Comparison of ENCODE assay signal across 11 mouse cellular contexts in genomic region chr5:21528068-21528842, GRCm38 (mm10). TPM values are rescaled to one million over a fixed set of nuclear protein-coding genes. Genes with fewer than 3 reads are reported as not detected.
A peak's percentile ranks its signal among the peaks of the same experiment; 100 is the strongest.
DNase-seq lines count a peak whose midpoint lies in the region; ATAC-seq and TF ChIP-seq lines count a peak whose summit lies in the region.
"Had no signal": no experiment of that assay in that cellular context is flagged by ENCODE, and none has a peak within 500 bp of the region (broad histone marks: within the 10 kb centered on the region; RNA-seq: fewer than 3 reads in every experiment).

No protein-coding gene starts in this region.

- no peaks in the 10 kb centered on the region for H3K79me2 ChIP-seq in myocyte (ENCODE audit: control insufficient read depth, insufficient read depth)

- no peak overlapping the region for H3K4me3 ChIP-seq in kidney, adult 2 months (ENCODE audit: insufficient read depth, low read depth, low read length)
- no peak overlapping the region for H3K4me3 ChIP-seq in bone marrow macrophage, adult 2 months (ENCODE audit: insufficient read depth, low read length)
- no peak overlapping the region for H3K4me3 ChIP-seq in myocyte
- H3K4me3 ChIP-seq: liver, embryonic 13.5 days had no signal

- ATAC-seq in erythroid progenitor cell, adult 5-6 weeks (replicated peaks; ENCODE audit: low FRiP score, poor library complexity, severe bottlenecking), result no peak

- H3K4me2 ChIP-seq in myocyte (ENCODE audit: low read depth), result peak overlapping the region; percentile 90
- H3K4me2 ChIP-seq: liver, embryonic 13.5 days had no signal

- TF ChIP-seq CTCF in kidney, adult 2 months (conservative IDR thresholded peaks at IDR 0.05; ENCODE audit: insufficient read depth, insufficient read length, low read depth, low read length), result no peak
- TF ChIP-seq CTCF in bone marrow macrophage, adult 2 months (IDR thresholded peaks at IDR 0.05; ENCODE audit: low read depth, low read length), result no peak

- no peak overlapping the region for H3K27ac ChIP-seq in kidney, adult 2 months (ENCODE audit: insufficient read depth, low read depth, low read length)
- H3K27ac ChIP-seq in bone marrow macrophage, adult 2 months (ENCODE audit: insufficient read depth, low read depth, low read length), result peak overlapping the region; percentile 9; the same call in 1 of the 2 replicates
- H3K27ac ChIP-seq: liver, embryonic 13.5 days had no signal

- TF ChIP-seq POLR2A in kidney, adult 2 months (IDR thresholded peaks at IDR 0.05; ENCODE audit: low read depth, low read length), result no peak
- no peak for TF ChIP-seq POLR2A in bone marrow macrophage, adult 2 months (IDR thresholded peaks at IDR 0.05; ENCODE audit: borderline replicate concordance, low read depth, low read length)
- no peak for TF ChIP-seq POLR2A in myocyte (IDR thresholded peaks at IDR 0.05; ENCODE audit: insufficient read length, low read depth)

- 80% methylated on average over 15 of the region's 15 CpGs for WGBS in kidney, adult 2 months

- peak; percentile 21 for DNase-seq in kidney, adult 2 months
- DNase-seq in kidney, adult 8-10 months, result no peak
- peak; percentile 57 for DNase-seq in heart, postnatal 4 days
- no peak for DNase-seq in embryo, embryonic 9.5 days (ENCODE audit: extremely low spot score)
- no peak for DNase-seq in spleen, adult 12 weeks (ENCODE audit: low spot score)
- DNase-seq: cerebellum, adult 8-10 months; liver, embryonic 13.5 days; right cerebral cortex, adult 18-20 months had no signal

- H3ac ChIP-seq in myocyte (ENCODE audit: control insufficient read depth, insufficient read length), result no peak overlapping the region

- H3K27me3 ChIP-seq in kidney, adult 2 months (replicated peaks; ENCODE audit: control insufficient read depth, insufficient read depth, low read length), result no peaks in the 10 kb centered on the region
- no peaks in the 10 kb centered on the region for H3K27me3 ChIP-seq in myocyte (ENCODE audit: control insufficient read depth, insufficient read depth, insufficient read length)
- H3K27me3 ChIP-seq: liver, embryonic 13.5 days had no signal

- no peaks in the 10 kb centered on the region for H3K36me3 ChIP-seq in kidney, adult 2 months (ENCODE audit: control insufficient read depth, insufficient read depth, low read length)
- no peaks in the 10 kb centered on the region for H3K36me3 ChIP-seq in myocyte (ENCODE audit: control insufficient read depth, insufficient read depth)
- H3K36me3 ChIP-seq: liver, embryonic 13.5 days had no signal

- no peaks in the 10 kb centered on the region for H3K4me1 ChIP-seq in kidney, adult 2 months (ENCODE audit: control insufficient read depth, insufficient read depth, low read length)
- H3K4me1 ChIP-seq in bone marrow macrophage, adult 2 months (ENCODE audit: control insufficient read depth, insufficient read depth, low read length), result peaks cover 12% of the 10 kb centered on the region

TF ChIP-seq in myocyte, 11 proteins besides CTCF, POLR2A, EP300 and RAD21:
- TF ChIP-seq REST (IDR thresholded peaks at IDR 0.05; ENCODE audit: insufficient read depth, insufficient read length) (no peak), TCF12 (IDR thresholded peaks at IDR 0.05; ENCODE audit: insufficient read depth, poor library complexity, severe bottlenecking) (peak; percentile 72), TCF3 (IDR thresholded peaks at IDR 0.05; ENCODE audit: insufficient read length, low read depth) (peak; percentile 69), MYOG (IDR thresholded peaks at IDR 0.05; ENCODE audit: control insufficient read depth in 1 of 3, insufficient read depth in 1 of 3, insufficient read length in 2 of 3, low read depth in 2 of 3) (peak; percentile 26 to 72 (median 32)), MYOD1 (IDR thresholded peaks at IDR 0.05; ENCODE audit: control insufficient read depth in 1 of 3, insufficient read length in 2 of 3, low read depth in 2 of 3) (peak; percentile 68 to 97 (median 97))
TF ChIP-seq in myocyte: peak in this region for 4.

RNA-seq across cellular contexts. Expression of gene Lrrc17, which starts 15.1 kb away (rescaled TPM):
- 1.1 and 1.2 TPM in 2 replicates for polyA plus RNA-seq in kidney, adult 2 months (2012; rRNA removed)
- not detected in 2 replicates for polyA plus RNA-seq in bone marrow macrophage, adult 2 months (2012; ENCODE audit: insufficient read depth, insufficient read length, missing spikeins)
- total RNA-seq in heart, postnatal 4 days (2021), result 10 to 100 TPM; 16.0 to 17.8 TPM
- 70.3 TPM for polyA plus RNA-seq in myocyte (2012; fragmentation: generic; extraction: Trizol)
- not detected in 2 replicates for total RNA-seq in erythroid progenitor cell, adult 5-6 weeks (2015; ENCODE audit: low replicate concordance)
- total RNA-seq in erythroid progenitor cell, adult 5-6 weeks (2017; ENCODE audit: low replicate concordance), result not detected in 2 replicates

Comparison
In these comparisons a context has a peak if more than half of its experiments do, and no peak if none do; other contexts are left out.
1. DNase-seq: peak in kidney, adult 2 months (single experiment) and heart, postnatal 4 days (single experiment); none in kidney, adult 8-10 months (0 of 2), embryo, embryonic 9.5 days (single experiment) and spleen, adult 12 weeks (single experiment).
2. RNA of gene Lrrc17, which starts 15.1 kb away (polyA plus RNA-seq): 70.3 TPM in myocyte (single experiment); 1.1 to 1.2 TPM in kidney, adult 2 months and not detected in bone marrow macrophage, adult 2 months; every median in the first group is over 10 times any median in the second.